ENCODE assay signal across 11 mouse cellular contexts in genomic region chr14:13285341-13286130, GRCm38 (mm10). TPM values are rescaled to one million over a fixed set of nuclear protein-coding genes. Genes with fewer than 3 reads are reported as not detected.
A peak's percentile ranks its signal among the peaks of the same experiment; 100 is the strongest.
DNase-seq lines count a peak whose midpoint lies in the region; ATAC-seq and TF ChIP-seq lines count a peak whose summit lies in the region.
"Had no signal": no experiment of that assay in that cellular context is flagged by ENCODE, and none has a peak within 500 bp of the region (broad histone marks: within the 10 kb centered on the region; RNA-seq: fewer than 3 reads in every experiment).

No protein-coding gene starts in this region.

- H3K36me3 ChIP-seq in kidney, postnatal 0 days (ENCODE audit: insufficient read depth, low read length), result no peaks in the 10 kb centered on the region
- H3K36me3 ChIP-seq in kidney, adult 2 months (ENCODE audit: control insufficient read depth, insufficient read depth, low read length), result no peaks in the 10 kb centered on the region
- H3K36me3 ChIP-seq in hindbrain, postnatal 0 days (ENCODE audit: insufficient read depth, low read length), result no peaks in the 10 kb centered on the region
- H3K36me3 ChIP-seq in lung, postnatal 0 days (ENCODE audit: insufficient read depth, low read length), result no peaks in the 10 kb centered on the region

- H3K4me3 ChIP-seq in kidney, postnatal 0 days (replicated peaks; ENCODE audit: low read depth, low read length), result no peak overlapping the region
- no peak overlapping the region for H3K4me3 ChIP-seq in kidney, adult 2 months (ENCODE audit: insufficient read depth, low read depth, low read length)
- H3K4me3 ChIP-seq in hindbrain, postnatal 0 days (ENCODE audit: low read length), result peak overlapping the region; percentile 44; the same call in 1 of the 2 replicates
- H3K4me3 ChIP-seq in lung, postnatal 0 days (ENCODE audit: low read depth, low read length), result no peak overlapping the region

- intact Hi-C loops in gastrocnemius, postnatal 14 days (cut with DNase I; ENCODE audit: low total_unique reads), result no loop called here

- H3K4me1 ChIP-seq in kidney, postnatal 0 days (replicated peaks; ENCODE audit: insufficient read depth, low read length), result no peaks in the 10 kb centered on the region
- H3K4me1 ChIP-seq in kidney, adult 2 months (ENCODE audit: control insufficient read depth, insufficient read depth, low read length), result no peaks in the 10 kb centered on the region
- no peaks in the 10 kb centered on the region for H3K4me1 ChIP-seq in hindbrain, postnatal 0 days (ENCODE audit: insufficient read depth, low read length)
- H3K4me1 ChIP-seq in lung, postnatal 0 days (ENCODE audit: insufficient read depth, low read depth, low read length), result no peaks in the 10 kb centered on the region

- H3K27me3 ChIP-seq in kidney, postnatal 0 days (ENCODE audit: insufficient read depth, low read length), result no peaks in the 10 kb centered on the region
- no peaks in the 10 kb centered on the region for H3K27me3 ChIP-seq in kidney, adult 2 months (replicated peaks; ENCODE audit: control insufficient read depth, insufficient read depth, low read length)
- H3K27me3 ChIP-seq in hindbrain, postnatal 0 days (ENCODE audit: insufficient read depth, low read length), result no peaks in the 10 kb centered on the region
- no peaks in the 10 kb centered on the region for H3K27me3 ChIP-seq in lung, postnatal 0 days (replicated peaks; ENCODE audit: insufficient read depth, low read length)

- TF ChIP-seq CTCF in kidney, postnatal 0 days (IDR thresholded peaks at IDR 0.05; ENCODE audit: low read depth), result no peak
- no peak for TF ChIP-seq CTCF in kidney, adult 2 months (conservative IDR thresholded peaks at IDR 0.05; ENCODE audit: insufficient read depth, insufficient read length, low read depth, low read length)
- TF ChIP-seq CTCF in hindbrain, postnatal 0 days (IDR thresholded peaks at IDR 0.05; ENCODE audit: low read depth), result no peak
- TF ChIP-seq CTCF in lung, postnatal 0 days (IDR thresholded peaks at IDR 0.05), result no peak

- no peak overlapping the region for H3K27ac ChIP-seq in kidney, postnatal 0 days
- no peak overlapping the region for H3K27ac ChIP-seq in kidney, adult 2 months (ENCODE audit: insufficient read depth, low read depth, low read length)
- H3K27ac ChIP-seq in hindbrain, postnatal 0 days, result no peak overlapping the region
- no peak overlapping the region for H3K27ac ChIP-seq in lung, postnatal 0 days (ENCODE audit: low read length)

- no peak overlapping the region for H3K4me2 ChIP-seq in kidney, postnatal 0 days (ENCODE audit: low read length)
- H3K4me2 ChIP-seq in hindbrain, postnatal 0 days (ENCODE audit: low read depth, low read length), result peak overlapping the region; percentile 90
- H3K4me2 ChIP-seq in lung, postnatal 0 days (replicated peaks; ENCODE audit: low read depth, low read length), result no peak overlapping the region

- WGBS in kidney, postnatal 0 days, result 69% methylated on average over 10 of the region's 10 CpGs
- WGBS in kidney, adult 2 months, result 76% methylated on average over 10 of the region's 10 CpGs
- 64% methylated on average over 10 of the region's 10 CpGs for WGBS in hindbrain, postnatal 0 days
- WGBS in lung, postnatal 0 days, result 51% methylated on average over 10 of the region's 10 CpGs

- TF ChIP-seq POLR2A in kidney, adult 2 months (IDR thresholded peaks at IDR 0.05; ENCODE audit: low read depth, low read length), result no peak

- no peak for ATAC-seq in kidney, postnatal 0 days (replicated peaks; ENCODE audit: low FRiP score, low read depth)
- no peak for ATAC-seq in hindbrain, postnatal 0 days
- no peak for ATAC-seq in lung, postnatal 0 days

- H3K9me3 ChIP-seq in kidney, postnatal 0 days (replicated peaks; ENCODE audit: low read length), result no peaks in the 10 kb centered on the region
- H3K9me3 ChIP-seq in hindbrain, postnatal 0 days (ENCODE audit: low read length), result no peaks in the 10 kb centered on the region
- no peaks in the 10 kb centered on the region for H3K9me3 ChIP-seq in lung, postnatal 0 days (ENCODE audit: low read length)

- no peak for TF ChIP-seq EP300 in lung, postnatal 0 days (IDR thresholded peaks at IDR 0.05)

- no peak overlapping the region for H3K9ac ChIP-seq in kidney, postnatal 0 days (ENCODE audit: low read depth, low read length)
- no peak overlapping the region for H3K9ac ChIP-seq in hindbrain, postnatal 0 days (replicated peaks; ENCODE audit: low read length)
- H3K9ac ChIP-seq in lung, postnatal 0 days (replicated peaks; ENCODE audit: low read depth), result no peak overlapping the region

- peak; percentile 1 for DNase-seq in kidney, postnatal 0 days (ENCODE audit: low spot score)
- no peak for DNase-seq in kidney, adult 2 months
- peak; percentile 80 for DNase-seq in brain, adult 2 months (ENCODE audit: low read depth, low spot score)
- DNase-seq in cerebellum, adult 9-10 months, result peak; percentile 66
- DNase-seq in hindbrain, postnatal 0 days (ENCODE audit: low spot score), result peak; percentile 9
- no peak for DNase-seq in gastrocnemius, postnatal 14 days
- no peak for DNase-seq in lung, postnatal 0 days (ENCODE audit: low spot score)
- no peak for DNase-seq in embryo, embryonic 11 days
- DNase-seq: heart, postnatal 36 days; liver had no signal

RNA-seq across cellular contexts. Expression of gene Synpr, which starts 1.0 kb away (rescaled TPM):
- 0.75 and 1.0 TPM in 2 replicates for polyA plus RNA-seq in kidney, postnatal 0 days (2015; fragmentation: Nextera tagmentation; extraction: Ambion mirVana)
- not detected in 2 replicates for polyA plus RNA-seq in kidney, adult 2 months (2012; rRNA removed)
- 57.9 and 58.2 TPM in 2 replicates for total RNA-seq in hindbrain, postnatal 0 days (2014; rRNA removed)
- 58.4 and 59.9 TPM in 2 replicates for polyA plus RNA-seq in hindbrain, postnatal 0 days (2015; fragmentation: Nextera tagmentation; extraction: Ambion mirVana)
- total RNA-seq in gastrocnemius, postnatal 14 days (2021), result under 1 TPM in 1 of 2 experiments, not detected in 1; 0.16 TPM
- 0.29 and 0.33 TPM in 2 replicates for polyA plus RNA-seq in lung, postnatal 0 days (2015; fragmentation: Nextera tagmentation; extraction: Ambion mirVana)
- total RNA-seq: megakaryocyte-erythroid progenitor cell, adult 5-6 weeks had no signal

Comparison
In these comparisons a context has a peak if more than half of its experiments do, and no peak if none do; other contexts are left out.
1. DNase-seq: peak in kidney, postnatal 0 days (single experiment), brain, adult 2 months (single experiment), cerebellum, adult 9-10 months (single experiment) and hindbrain, postnatal 0 days (single experiment); none in kidney, adult 2 months (single experiment), gastrocnemius, postnatal 14 days (single experiment), lung, postnatal 0 days (single experiment) and embryo, embryonic 11 days (single experiment).
2. RNA of gene Synpr, which starts 1.0 kb away (polyA plus RNA-seq): 58.4 to 59.9 TPM in hindbrain, postnatal 0 days; 0.75 to 1.0 TPM in kidney, postnatal 0 days, 0.29 to 0.33 TPM in lung, postnatal 0 days and not detected in kidney, adult 2 months; every median in the first group is over 10 times any median in the second.